Mouse (Mus musculus) hindbrain, postnatal 0 days (tissue): ENCODE data around the gene Fthl17b. TPM values are rescaled to one million over a fixed set of nuclear protein-coding genes. Genes with fewer than 3 reads are reported as not detected.
"Not testable (repeated sequence)": the region's sequence is repeated elsewhere in the genome, so short reads cannot be mapped to it uniquely, and the experiment has no call there.

ENCODE experiments used
- ATAC-seq: fragments of 200-750 bp; cut with Nextera tagmentation; 2 replicates; pipeline ENCODE4 v1.8.0; 2017; ENCODE audit warnings: mild to moderate bottlenecking, moderate TSS enrichment, moderate library complexity
- DNase-seq: peaks from one replicate; pipeline ENCODE4 v3.0.0-alpha.2; 2015; ENCODE audit warnings: low spot score
- H3K27ac ChIP-seq: fragments of 300-500 bp; sonication (generic); 2 replicates; pipeline ENCODE4 v1.5.1; 2014; ENCODE audit warnings: mild to moderate bottlenecking
- H3K27me3 ChIP-seq: fragments of 300-500 bp; sonication (generic); 2 replicates; pipeline ENCODE4 v1.6.1; 2014; ENCODE audit warnings: low read length, mixed read lengths; ENCODE audit not compliant: insufficient read depth
- H3K36me3 ChIP-seq: fragments of 300-500 bp; sonication (generic); 2 replicates; pipeline ENCODE4 v1.6.1; 2014; ENCODE audit warnings: low read length, mixed read lengths; ENCODE audit not compliant: insufficient read depth
- H3K4me1 ChIP-seq: fragments of 300-500 bp; sonication (generic); 2 replicates; pipeline ENCODE4 v1.6.1; 2014; ENCODE audit warnings: antibody characterized with exemption, low read length, mixed read lengths; ENCODE audit not compliant: insufficient read depth
- H3K4me2 ChIP-seq: fragments of 300-500 bp; sonication (generic); 2 replicates; pipeline ENCODE4 v1.6.1; 2014; ENCODE audit warnings: low read depth, mild to moderate bottlenecking, low read length, moderate library complexity, mixed read lengths
- H3K4me3 ChIP-seq: fragments of 300-500 bp; sonication (generic); 2 replicates; pipeline ENCODE4 v1.5.1; 2014; ENCODE audit warnings: low read length
- H3K9ac ChIP-seq: fragments of 300-500 bp; sonication (generic); replicated peaks from 2 replicates; pipeline ENCODE4 v1.6.1; 2014; ENCODE audit warnings: mild to moderate bottlenecking, low read length, moderate library complexity, mixed read lengths
- H3K9me3 ChIP-seq: fragments of 300-500 bp; sonication (generic); 2 replicates; pipeline ENCODE4 v1.6.1; 2016; ENCODE audit warnings: low read length, mixed read lengths
- CTCF ChIP-seq: IDR thresholded peaks from 2 replicates; pipeline ENCODE4 v1.5.1; 2016; ENCODE audit warnings: antibody characterized with exemption, control low read depth, low read depth
- WGBS: fragments of 180-500 bp; shearing (Covaris S2); extraction: QIAGEN DNeasy Blood & Tissue Kit; methylation state at CpG from one replicate; pipeline ENCODE4 v1.1.7; 2014; 5-methylcytosine and 5-hydroxymethylcytosine counted together
- polyA plus RNA-seq: library from polyadenylated mRNA; unstranded; fragments of >200 nt; fragmentation: Nextera tagmentation; extraction: Ambion mirVana; gene quantifications from 2 replicates; pipeline ENCODE4 v1.2.1, GENCODE M21; 2015
- total RNA-seq: library from RNA; depleted of rRNA; stranded (reverse); fragments of >200 nt; gene quantifications from 2 replicates; pipeline ENCODE4 v1.2.3, GENCODE M21; 2014; rRNA removed

Fthl17b gene
- total RNA-seq = not detected in 2 replicates
- not detected in 2 replicates for polyA plus RNA-seq

DNA sequence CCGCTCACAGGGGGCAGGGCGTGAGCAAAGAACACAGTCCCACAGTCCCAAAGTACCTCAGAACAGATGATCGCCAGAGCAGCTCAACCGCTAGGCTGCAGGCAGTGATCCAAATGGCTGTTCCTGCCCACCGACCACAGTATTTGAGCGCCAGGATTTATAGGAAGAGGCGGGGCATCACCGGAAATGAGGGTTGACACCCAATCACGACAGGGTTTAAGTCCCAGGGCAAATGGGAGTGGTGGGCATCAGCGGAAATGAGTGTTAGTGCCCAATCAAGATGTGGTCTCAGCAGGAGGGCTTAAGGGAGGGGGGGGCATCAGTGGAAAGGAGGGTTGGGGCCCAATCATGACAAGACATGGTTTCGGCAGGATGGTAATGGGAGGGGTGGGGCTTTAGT is at the start of gene Fthl17b:
TSS of gene Fthl17b (minus strand) at position 101 of the 400 bp plus-strand sequence.
- ATAC-seq, H3K4me1 ChIP-seq, H3K36me3 ChIP-seq, H3K4me3 ChIP-seq, H3K27me3 ChIP-seq, H3K9ac ChIP-seq, H3K4me2 ChIP-seq, H3K9me3 ChIP-seq, DNase-seq, H3K27ac ChIP-seq: not testable (repeated sequence)
- WGBS = 92% methylated on average over 3 of the region's 11 CpGs

DNA sequence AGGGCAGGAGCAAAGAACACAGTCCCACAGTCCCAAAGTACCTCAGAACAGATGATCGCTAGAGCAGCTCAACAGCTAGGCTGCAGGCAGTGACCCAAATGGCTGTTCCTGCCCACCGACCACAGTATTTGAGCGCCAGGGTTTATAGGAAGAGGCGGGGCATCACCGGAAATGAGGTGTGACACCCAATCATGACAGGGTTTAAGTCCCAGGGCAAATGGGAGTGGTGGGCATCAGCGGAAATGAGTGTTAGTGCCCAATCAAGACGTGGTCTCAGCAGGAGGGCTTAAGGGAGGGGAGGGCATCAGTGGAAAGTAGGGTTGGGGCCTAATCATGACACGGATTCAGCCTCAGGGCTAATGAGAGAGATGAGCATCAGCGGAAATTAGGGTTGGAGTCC is 23.9 kb upstream of the Fthl17b start, which contains the start of gene Fthl17d:
TSS of gene Fthl17d (minus strand) at position 101 of the 400 bp plus-strand sequence.
- H3K9me3 ChIP-seq, DNase-seq, H3K4me2 ChIP-seq, H3K27me3 ChIP-seq, H3K4me3 ChIP-seq, H3K27ac ChIP-seq, H3K4me1 ChIP-seq, H3K36me3 ChIP-seq, H3K9ac ChIP-seq, ATAC-seq: not testable (repeated sequence)
- WGBS = no CpG with 5 or more reads among the region's 9 CpGs

DNA sequence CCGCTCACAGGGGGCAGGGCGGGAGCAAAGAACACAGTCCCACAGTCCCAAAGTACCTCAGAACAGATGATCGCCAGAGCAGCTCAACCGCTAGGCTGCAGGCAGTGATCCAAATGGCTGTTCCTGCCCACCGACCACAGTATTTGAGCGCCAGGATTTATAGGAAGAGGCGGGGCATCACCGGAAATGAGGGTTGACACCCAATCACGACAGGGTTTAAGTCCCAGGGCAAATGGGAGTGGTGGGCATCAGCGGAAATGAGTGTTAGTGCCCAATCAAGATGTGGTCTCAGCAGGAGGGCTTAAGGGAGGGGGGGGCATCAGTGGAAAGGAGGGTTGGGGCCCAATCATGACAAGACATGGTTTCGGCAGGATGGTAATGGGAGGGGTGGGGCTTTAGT is 13.7 kb upstream of the Fthl17b start, which contains the start of gene Fthl17c:
TSS of gene Fthl17c (minus strand) at position 101 of the 400 bp plus-strand sequence.
- H3K27me3 ChIP-seq, H3K27ac ChIP-seq, H3K4me2 ChIP-seq, H3K9me3 ChIP-seq, DNase-seq, H3K9ac ChIP-seq, ATAC-seq, H3K4me3 ChIP-seq, H3K36me3 ChIP-seq, H3K4me1 ChIP-seq: not testable (repeated sequence)
- WGBS = no CpG with 5 or more reads among the region's 11 CpGs

DNA sequence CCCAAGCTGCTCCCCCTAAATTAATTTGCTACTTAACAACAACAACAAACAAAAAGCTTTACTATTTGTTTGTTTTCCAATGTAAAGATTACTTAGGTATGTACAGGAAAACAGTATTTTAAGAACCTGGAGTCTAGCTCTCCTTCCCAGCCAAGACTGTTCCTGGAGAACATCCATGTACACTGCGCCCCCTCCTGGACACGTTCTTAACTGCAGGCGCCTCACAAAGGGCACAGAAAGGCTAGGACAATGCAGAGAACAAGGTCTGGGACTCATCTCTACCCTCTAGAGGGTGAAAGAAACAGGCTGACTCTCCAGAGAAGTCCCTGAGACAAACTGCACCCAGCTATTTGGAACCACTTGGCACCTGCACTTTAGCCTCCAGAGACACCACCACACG is 1.8 kb upstream of the Fthl17b start:
- WGBS = 50% methylated on average over 4 of the region's 4 CpGs
- H3K27ac ChIP-seq, H3K27me3 ChIP-seq, H3K4me1 ChIP-seq, H3K9me3 ChIP-seq, H3K36me3 ChIP-seq, H3K4me3 ChIP-seq, DNase-seq, ATAC-seq, H3K4me2 ChIP-seq, H3K9ac ChIP-seq: not testable (repeated sequence)
- TF ChIP-seq CTCF = peak; percentile 24

DNA sequence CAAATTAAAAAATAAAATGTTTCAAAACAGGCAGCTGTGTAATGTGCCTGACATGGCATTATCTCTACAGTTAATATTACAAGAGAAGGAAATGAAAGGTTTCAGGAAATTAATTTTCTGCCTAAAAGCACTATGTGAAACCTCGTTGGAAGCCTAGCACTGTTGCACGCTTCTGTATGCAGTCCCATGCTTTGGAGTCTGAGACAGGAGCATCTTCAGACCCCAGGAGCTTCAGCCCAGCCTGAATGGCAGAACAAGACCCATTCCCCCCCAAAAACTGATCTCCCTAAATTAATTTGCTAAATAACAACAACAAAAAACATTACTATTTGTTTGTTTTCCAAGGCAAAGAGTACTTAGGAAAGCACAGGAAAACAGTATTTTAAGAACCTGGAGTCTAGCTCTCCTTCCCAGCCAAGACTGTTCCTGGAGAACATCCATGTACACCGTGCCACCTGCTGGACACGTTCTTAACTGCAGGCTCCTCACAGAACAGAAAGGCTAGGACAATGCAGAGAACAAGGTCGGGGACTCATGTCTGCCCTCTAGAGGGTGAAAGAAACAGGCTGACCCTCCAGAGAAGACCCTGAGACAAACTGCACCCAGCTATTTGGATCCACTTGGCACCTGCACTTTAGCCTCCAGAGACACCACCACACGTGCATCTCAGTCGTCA is 14.5 kb downstream of the Fthl17b start:
- not testable (repeated sequence) for H3K4me2 ChIP-seq
- peak; percentile 81 for TF ChIP-seq CTCF

DNA sequence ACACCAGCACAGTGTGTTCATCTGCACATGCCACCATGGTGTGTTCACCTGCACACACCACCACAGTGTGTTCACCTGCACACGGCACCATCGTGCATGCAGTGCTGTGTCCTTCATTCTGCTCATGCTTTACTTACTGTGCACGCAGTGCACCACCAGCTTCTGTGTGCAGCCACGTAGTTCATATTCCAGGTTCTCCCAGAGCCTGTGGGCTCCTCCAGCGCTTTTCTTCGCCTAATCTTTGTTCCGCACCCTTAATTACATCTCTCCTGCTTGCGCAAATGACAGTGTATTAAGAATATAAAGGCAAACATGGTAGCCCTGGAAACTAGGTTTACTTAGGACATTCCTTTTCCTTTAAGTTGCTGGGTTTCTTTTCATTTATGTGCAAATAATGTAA is 18.7 kb downstream of the Fthl17b start:
- H3K27ac ChIP-seq = no peak overlapping the region
- H3K9me3 ChIP-seq = no peaks in the 10 kb centered on the region
- no peak for ATAC-seq
- H3K36me3 ChIP-seq = no peaks in the 10 kb centered on the region
- no peak overlapping the region for H3K9ac ChIP-seq
- no peak overlapping the region for H3K4me3 ChIP-seq
- no peak for DNase-seq
- H3K4me2 ChIP-seq = no peak overlapping the region
- 71% methylated on average over 8 of the region's 8 CpGs for WGBS
- no peak for TF ChIP-seq CTCF
- no peaks in the 10 kb centered on the region for H3K27me3 ChIP-seq
- no peaks in the 10 kb centered on the region for H3K4me1 ChIP-seq

More for the DNA sequence above, 14.5 kb downstream of the Fthl17b start:
- H3K4me1 ChIP-seq, H3K36me3 ChIP-seq, H3K27ac ChIP-seq, H3K4me3 ChIP-seq, H3K27me3 ChIP-seq, H3K9me3 ChIP-seq, H3K9ac ChIP-seq: not testable (repeated sequence)
- DNase-seq = peak; percentile 86
- 20% methylated on average over 6 of the region's 7 CpGs for WGBS
- peak; percentile 86 for ATAC-seq

DNA sequence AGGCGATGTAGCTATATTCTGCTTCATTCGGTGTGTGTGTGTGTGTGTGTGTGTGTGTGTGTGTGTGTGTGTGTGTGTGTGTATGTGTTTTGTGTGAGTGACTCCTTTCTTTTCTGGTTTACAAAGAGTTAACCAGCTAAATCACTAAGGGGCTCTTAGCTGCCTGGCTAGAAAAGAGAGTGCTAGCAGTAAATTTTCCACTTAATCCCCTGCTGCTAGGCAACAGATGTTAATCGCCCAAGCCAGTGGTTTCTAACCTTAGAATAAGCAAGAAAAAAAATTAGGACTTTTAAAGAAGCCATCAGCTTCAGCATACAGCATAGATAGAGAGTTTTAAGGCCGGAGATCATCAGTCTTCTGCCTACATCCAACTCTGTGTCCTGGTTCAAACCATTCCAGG is 35.5 kb downstream of the Fthl17b start:
- ATAC-seq = no peak
- TF ChIP-seq CTCF = no peak
- no peak overlapping the region for H3K4me3 ChIP-seq
- peak; percentile 25 for DNase-seq
- H3K4me2 ChIP-seq = no peak overlapping the region
- no peak overlapping the region for H3K27ac ChIP-seq
- 48% methylated on average over 4 of the region's 4 CpGs for WGBS
- no peaks in the 10 kb centered on the region for H3K27me3 ChIP-seq
- no peak overlapping the region for H3K9ac ChIP-seq
- H3K4me1 ChIP-seq = no peaks in the 10 kb centered on the region
- H3K36me3 ChIP-seq = no peaks in the 10 kb centered on the region
- no peaks in the 10 kb centered on the region for H3K9me3 ChIP-seq
